Mouse (Mus musculus): Measurements from ENCODE around the gene Oprd1. TPM values are rescaled to one million over a fixed set of nuclear protein-coding genes. Genes with fewer than 3 reads are reported as not detected.

Oprd1 gene
- polyA plus RNA-seq (2011; ENCODE audit: insufficient read length, low read depth, missing spikeins) = not detected in 2 replicates

DNA sequence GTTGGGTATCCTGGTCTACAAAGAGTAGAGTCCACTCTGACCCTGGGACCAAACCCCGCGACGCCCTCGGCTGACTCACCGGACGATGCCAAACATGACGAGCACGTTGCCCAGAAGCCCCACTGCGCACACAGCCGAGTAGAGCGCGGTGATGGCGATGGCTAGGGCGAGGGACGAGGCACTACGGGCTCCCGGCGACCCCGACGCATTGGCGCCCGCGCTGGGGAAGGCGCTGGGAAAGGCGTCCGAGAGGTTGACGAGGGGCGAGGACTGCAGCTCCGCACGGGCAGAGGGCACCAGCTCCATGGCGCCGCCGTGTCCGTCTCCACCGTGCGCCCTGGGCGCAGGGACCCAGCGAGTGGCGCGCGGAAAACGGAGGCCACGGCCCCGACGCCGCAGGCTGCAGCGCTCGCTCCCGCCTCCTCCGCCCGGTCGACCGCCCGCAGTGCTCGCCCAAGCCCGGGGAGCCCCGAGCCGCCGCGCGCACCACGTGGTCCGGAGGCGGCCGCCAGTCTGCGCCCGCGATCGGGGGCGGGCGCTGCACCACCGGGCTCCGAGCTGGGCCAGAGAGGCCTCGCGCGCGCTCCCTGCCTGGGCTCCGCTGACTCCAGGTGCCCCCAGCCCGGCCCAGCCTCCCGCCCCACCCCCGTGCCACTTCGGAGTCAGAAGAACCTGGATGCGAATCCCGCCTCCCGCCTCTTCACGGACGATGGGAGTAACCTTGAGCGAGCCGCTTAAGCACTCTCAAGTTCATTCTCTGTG is at the start of gene Oprd1:
Gene Oprd1, minus strand, starts transcription at position 407 of the 762 bp plus-strand sequence.
- Histone ChIP-seq H3K4me1 (ENCODE audit: control insufficient read depth, insufficient read depth, low read length) (no peaks in the 10 kb centered on the region), H3K27ac (ENCODE audit: insufficient read depth, low read length) (no peak within 1 kb of the TSS), H3K4me3 (ENCODE audit: insufficient read depth, low read length) (no peak within 1 kb of the TSS)
- TF ChIP-seq POLR2A (IDR thresholded peaks at IDR 0.05; ENCODE audit: low read depth, low read length) (no peak), CTCF (IDR thresholded peaks at IDR 0.05; ENCODE audit: borderline replicate concordance, insufficient read depth, low read length) (no peak)

DNA sequence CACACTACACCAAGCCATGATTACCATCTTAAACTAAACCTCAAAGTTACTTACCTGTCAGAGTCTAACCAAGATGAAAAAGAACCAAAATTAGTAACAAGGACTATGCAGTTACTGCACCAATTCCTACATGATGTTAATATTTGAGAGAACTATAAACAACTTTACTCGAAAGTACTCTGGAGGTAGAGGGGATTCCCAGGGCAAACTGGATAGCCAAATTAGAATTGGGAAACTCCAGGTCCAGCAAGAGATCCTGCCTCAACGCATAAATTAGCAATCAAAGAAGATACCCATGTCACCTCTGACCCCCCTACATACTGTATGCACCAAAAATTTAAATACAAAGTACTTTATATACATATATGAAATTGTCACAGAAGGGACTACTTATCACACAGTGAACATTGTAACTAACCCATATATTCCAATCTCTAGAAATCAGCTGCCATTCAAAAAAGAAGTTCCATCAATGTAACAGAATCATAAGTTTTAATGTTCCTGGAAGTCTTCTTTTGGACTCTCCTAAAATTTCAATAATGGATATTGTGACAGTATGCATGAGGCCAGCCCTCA is 43.6 kb upstream of the Oprd1 start:
- Histone ChIP-seq H3K4me1 (ENCODE audit: control insufficient read depth, insufficient read depth, low read length) (no peaks in the 10 kb centered on the region), H3K27ac (ENCODE audit: insufficient read depth, low read length) (no peak overlapping the region), H3K4me3 (ENCODE audit: insufficient read depth, low read length) (no peak overlapping the region)
- TF ChIP-seq CTCF (IDR thresholded peaks at IDR 0.05; ENCODE audit: borderline replicate concordance, insufficient read depth, low read length) (no peak), POLR2A (IDR thresholded peaks at IDR 0.05; ENCODE audit: low read depth, low read length) (no peak)

- no peak overlapping the region for H3K27ac ChIP-seq (ENCODE audit: insufficient read depth, low read length)
- H3K4me1 ChIP-seq (ENCODE audit: control insufficient read depth, insufficient read depth, low read length) = no peaks in the 10 kb centered on the region
- no peak for TF ChIP-seq CTCF (IDR thresholded peaks at IDR 0.05; ENCODE audit: borderline replicate concordance, insufficient read depth, low read length)
- no peak overlapping the region for H3K4me3 ChIP-seq (ENCODE audit: insufficient read depth, low read length)
Measured at GRCm38 (mm10) chr4:132183162-132183561, 38.9 kb upstream of the Oprd1 start.

DNA sequence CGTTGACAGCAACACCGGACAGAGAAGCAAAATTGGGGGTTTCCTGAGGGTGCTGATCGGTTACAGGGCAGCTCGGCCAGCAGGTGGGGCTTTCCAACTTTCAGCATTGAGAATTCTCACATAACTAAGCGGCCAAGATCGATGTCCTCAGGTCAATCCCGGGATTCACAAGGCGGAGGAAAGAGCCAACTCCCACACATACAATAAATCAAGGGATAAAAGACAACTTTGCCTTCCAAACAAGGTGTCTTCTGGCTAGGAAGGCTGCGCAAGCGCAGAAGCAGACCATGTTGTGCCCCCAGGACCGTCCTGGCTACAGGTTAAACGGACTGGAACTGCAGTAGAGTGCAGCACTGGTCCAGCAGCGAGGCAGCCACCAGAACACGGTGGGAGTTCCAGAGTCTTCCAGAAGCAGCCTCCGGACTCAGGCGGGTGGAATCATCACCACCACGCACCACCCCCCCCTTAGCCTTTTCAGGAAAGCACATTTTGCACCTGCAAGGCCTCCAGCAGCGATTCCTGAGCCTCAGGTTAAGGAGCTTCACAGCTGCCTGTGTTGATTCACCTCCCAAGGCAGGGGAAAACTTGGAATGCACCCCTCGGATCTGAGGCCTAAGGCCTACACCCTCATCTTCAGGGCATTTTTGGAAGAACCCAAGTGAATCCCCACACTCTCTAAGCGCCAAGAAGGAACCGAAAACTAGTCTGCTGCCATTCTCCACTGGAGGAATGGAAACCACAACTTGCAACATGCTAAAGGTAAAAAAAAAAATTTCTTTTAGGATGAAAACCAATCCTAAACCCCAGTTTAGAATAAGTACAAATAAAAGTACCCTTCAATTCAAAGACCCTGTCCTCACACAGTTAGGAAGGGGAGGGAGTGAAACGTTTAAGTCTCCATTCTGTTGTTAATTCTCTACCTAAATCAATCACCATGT is 37.7 kb upstream of the Oprd1 start:
- no peaks in the 10 kb centered on the region for H3K4me1 ChIP-seq (ENCODE audit: control insufficient read depth, insufficient read depth, low read length)
- no peak for TF ChIP-seq POLR2A (IDR thresholded peaks at IDR 0.05; ENCODE audit: low read depth, low read length)
- no peak for TF ChIP-seq CTCF (IDR thresholded peaks at IDR 0.05; ENCODE audit: borderline replicate concordance, insufficient read depth, low read length)
- no peak overlapping the region for H3K27ac ChIP-seq (ENCODE audit: insufficient read depth, low read length)
- H3K4me3 ChIP-seq (ENCODE audit: insufficient read depth, low read length) = no peak overlapping the region

DNA sequence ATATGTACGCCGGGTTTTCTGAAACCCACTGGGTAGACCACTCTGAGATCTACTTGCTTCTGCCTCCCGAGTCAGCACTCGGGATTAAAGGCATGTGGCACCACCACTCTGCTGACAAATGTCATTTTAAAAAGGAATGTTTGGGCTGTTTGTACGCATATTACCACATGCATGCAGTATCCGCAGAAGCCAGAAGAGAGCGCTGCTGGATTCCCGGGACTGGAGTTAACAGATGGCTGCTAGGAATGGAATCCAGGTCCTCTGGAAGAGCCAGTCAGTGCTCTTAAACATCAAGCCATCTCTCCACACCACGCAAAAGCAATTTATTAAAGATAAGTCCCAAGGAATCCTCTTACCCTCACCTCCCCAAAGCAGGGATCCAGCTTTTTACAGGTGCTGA is 36.4 kb upstream of the Oprd1 start:
- H3K27ac ChIP-seq (ENCODE audit: insufficient read depth, low read length) = no peak overlapping the region
- no peak for TF ChIP-seq POLR2A (IDR thresholded peaks at IDR 0.05; ENCODE audit: low read depth, low read length)
- TF ChIP-seq CTCF (IDR thresholded peaks at IDR 0.05; ENCODE audit: borderline replicate concordance, insufficient read depth, low read length) = no peak
- H3K4me3 ChIP-seq (ENCODE audit: insufficient read depth, low read length) = no peak overlapping the region
- H3K4me1 ChIP-seq (ENCODE audit: control insufficient read depth, insufficient read depth, low read length) = no peaks in the 10 kb centered on the region

- no peaks in the 10 kb centered on the region for H3K4me1 ChIP-seq (ENCODE audit: control insufficient read depth, insufficient read depth, low read length)
- H3K27ac ChIP-seq (ENCODE audit: insufficient read depth, low read length) = no peak overlapping the region
- no peak overlapping the region for H3K4me3 ChIP-seq (ENCODE audit: insufficient read depth, low read length)
- TF ChIP-seq CTCF (IDR thresholded peaks at IDR 0.05; ENCODE audit: borderline replicate concordance, insufficient read depth, low read length) = peak; percentile 13; the same call in 1 of the 2 replicates
- TF ChIP-seq POLR2A (IDR thresholded peaks at IDR 0.05; ENCODE audit: low read depth, low read length) = no peak
Measured at GRCm38 (mm10) chr4:132178630-132179059, 34.4 kb upstream of the Oprd1 start.

GRCm38 (mm10) chr4:132176474-132176873 is 32.2 kb upstream of the Oprd1 start:
- no peak for TF ChIP-seq POLR2A (IDR thresholded peaks at IDR 0.05; ENCODE audit: low read depth, low read length)
- TF ChIP-seq CTCF (IDR thresholded peaks at IDR 0.05; ENCODE audit: borderline replicate concordance, insufficient read depth, low read length) = no peak
- no peaks in the 10 kb centered on the region for H3K4me1 ChIP-seq (ENCODE audit: control insufficient read depth, insufficient read depth, low read length)
- H3K4me3 ChIP-seq (ENCODE audit: insufficient read depth, low read length) = no peak overlapping the region
- no peak overlapping the region for H3K27ac ChIP-seq (ENCODE audit: insufficient read depth, low read length)

- Histone ChIP-seq H3K4me3 (ENCODE audit: insufficient read depth, low read length) (no peak overlapping the region), H3K27ac (ENCODE audit: insufficient read depth, low read length) (no peak overlapping the region), H3K4me1 (ENCODE audit: control insufficient read depth, insufficient read depth, low read length) (no peaks in the 10 kb centered on the region)
- no peak for TF ChIP-seq POLR2A (IDR thresholded peaks at IDR 0.05; ENCODE audit: low read depth, low read length)
- no peak for TF ChIP-seq CTCF (IDR thresholded peaks at IDR 0.05; ENCODE audit: borderline replicate concordance, insufficient read depth, low read length)
Measured at GRCm38 (mm10) chr4:132170891-132171290, 26.6 kb upstream of the Oprd1 start.

DNA sequence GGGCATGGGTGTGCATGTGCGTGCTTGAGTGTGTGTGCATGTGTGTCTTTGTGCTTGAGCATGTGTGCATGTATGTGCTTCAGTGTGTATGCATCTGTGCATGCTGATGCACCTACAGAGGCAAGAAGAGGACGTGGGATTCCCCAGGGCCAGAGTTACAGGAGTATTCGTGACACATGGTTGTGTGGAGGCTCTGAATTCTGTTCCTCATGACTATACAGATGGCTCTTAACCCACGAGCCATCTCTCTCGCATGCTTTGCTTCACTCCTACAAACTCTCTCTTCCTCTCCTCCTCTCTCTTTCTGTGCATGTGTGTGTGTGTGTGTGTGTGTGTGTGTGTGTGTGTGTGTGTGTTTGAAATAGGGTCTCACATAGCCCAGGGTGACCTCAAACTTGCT is 25.5 kb upstream of the Oprd1 start:
- no peaks in the 10 kb centered on the region for H3K4me1 ChIP-seq (ENCODE audit: control insufficient read depth, insufficient read depth, low read length)
- no peak overlapping the region for H3K27ac ChIP-seq (ENCODE audit: insufficient read depth, low read length)
- no peak overlapping the region for H3K4me3 ChIP-seq (ENCODE audit: insufficient read depth, low read length)
- no peak for TF ChIP-seq CTCF (IDR thresholded peaks at IDR 0.05; ENCODE audit: borderline replicate concordance, insufficient read depth, low read length)
- TF ChIP-seq POLR2A (IDR thresholded peaks at IDR 0.05; ENCODE audit: low read depth, low read length) = no peak

Measured in embryonic fibroblast, embryonic 13.5 days (primary cell).